Mouse (Mus musculus): ENCODE measurements around the gene Pla2g4e. TPM values are rescaled to one million over a fixed set of nuclear protein-coding genes. Genes with fewer than 3 reads are reported as not detected.

Gene Pla2g4e
- polyA plus RNA-seq (2015; fragmentation: Nextera tagmentation; extraction: Ambion mirVana), result not detected in 2 replicates

DNA sequence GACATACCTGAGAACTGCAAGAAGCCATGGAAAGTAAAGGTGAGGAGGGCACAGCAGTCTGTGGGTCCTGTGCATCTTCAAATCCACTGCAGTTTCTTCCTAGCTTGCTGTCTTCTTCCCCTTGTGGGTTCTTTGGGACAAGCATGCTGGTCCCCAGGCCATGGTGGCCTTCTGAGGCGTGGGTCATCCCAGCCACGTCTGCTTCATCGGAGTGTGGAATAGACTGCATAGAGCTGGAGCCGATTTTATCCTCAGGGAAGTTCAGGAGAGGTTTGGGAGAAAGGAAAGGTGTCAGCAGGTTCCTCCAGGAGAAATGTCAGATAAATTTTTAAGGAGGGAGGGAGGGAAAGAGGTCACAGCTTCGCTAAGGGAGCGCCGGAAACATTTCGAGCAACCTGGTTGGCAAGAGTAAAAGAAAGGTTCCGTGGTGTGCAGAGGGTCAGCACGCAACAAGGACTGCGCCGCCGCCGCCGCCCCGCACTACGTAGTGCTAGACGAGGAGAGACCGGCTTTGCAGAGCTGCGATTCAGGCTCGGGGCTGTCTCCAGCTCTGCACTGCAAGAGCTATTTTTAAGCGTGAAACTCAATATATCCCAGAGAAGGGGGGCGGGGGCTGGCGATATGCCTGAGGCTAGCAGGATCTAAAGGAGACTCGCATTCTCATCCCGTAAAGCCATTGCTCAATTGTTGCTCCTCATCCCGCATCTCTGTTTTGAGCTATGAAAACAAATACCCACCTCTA is at the start of gene Pla2g4e:
TSS of gene Pla2g4e (minus strand) at position 657 of the 742 bp plus-strand sequence.
- Histone ChIP-seq H3K36me3 (ENCODE audit: control insufficient read depth, insufficient read depth) (no peaks in the 10 kb centered on the region), H3K4me1 (ENCODE audit: control insufficient read depth, low read depth, low read length) (no peaks in the 10 kb centered on the region), H3K27ac (ENCODE audit: low read length) (no peak within 1 kb of the TSS), H3K4me2 (ENCODE audit: low read depth, low read length) (peak within 1 kb of the TSS; percentile 32), H3K9me3 (replicated peaks; ENCODE audit: control insufficient read depth, low read length) (no peaks in the 10 kb centered on the region), H3K4me3 (ENCODE audit: low read depth, low read length) (0 out of 2 replicates have a peak within 1 kb of the TSS, but pooled peaks have one; percentile 15), H3K27me3 (ENCODE audit: control insufficient read depth, insufficient read depth, low read depth, low read length) (peaks cover 34% of the 10 kb centered on the region), H3K9ac (ENCODE audit: low read depth, low read length) (no peak within 1 kb of the TSS)
- no peak for ATAC-seq (ENCODE audit: low read depth)
- 6% methylated on average over 27 of the region's 27 CpGs for WGBS (ENCODE audit: insufficient replicate concordance)

DNA sequence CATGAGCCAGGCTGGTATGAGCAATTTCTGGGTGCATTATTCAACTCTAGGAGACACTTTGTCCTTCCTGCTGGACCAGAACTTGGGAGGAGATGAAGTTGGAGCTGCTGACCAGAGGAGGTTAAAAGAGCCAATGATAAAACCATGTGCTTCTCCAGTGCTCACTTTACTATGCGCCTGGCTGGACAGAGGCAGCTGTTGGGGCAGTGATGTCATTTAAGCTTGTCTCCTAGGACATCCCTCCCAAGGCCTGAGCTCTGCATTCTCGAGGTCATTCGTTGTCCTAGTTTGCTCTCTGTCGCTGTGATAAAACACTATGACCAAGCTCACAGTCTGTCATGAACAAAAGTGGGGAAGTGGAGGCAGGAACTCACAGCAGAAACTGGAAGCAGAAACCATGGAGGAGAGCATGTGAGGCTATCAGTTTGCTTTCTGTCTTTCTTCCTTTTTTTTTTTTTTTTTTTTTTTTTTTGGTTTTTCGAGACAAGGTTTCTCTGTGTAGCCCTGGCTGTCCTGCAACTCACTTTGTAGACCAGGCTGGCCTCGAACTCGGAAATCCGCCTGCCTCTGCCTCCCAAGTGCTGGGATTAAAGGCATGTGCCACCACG is 46.4 kb upstream of the Pla2g4e start:
- no peak overlapping the region for H3K27ac ChIP-seq (ENCODE audit: low read length)
- 64% methylated on average over 8 of the region's 9 CpGs for WGBS (ENCODE audit: insufficient replicate concordance)

DNA sequence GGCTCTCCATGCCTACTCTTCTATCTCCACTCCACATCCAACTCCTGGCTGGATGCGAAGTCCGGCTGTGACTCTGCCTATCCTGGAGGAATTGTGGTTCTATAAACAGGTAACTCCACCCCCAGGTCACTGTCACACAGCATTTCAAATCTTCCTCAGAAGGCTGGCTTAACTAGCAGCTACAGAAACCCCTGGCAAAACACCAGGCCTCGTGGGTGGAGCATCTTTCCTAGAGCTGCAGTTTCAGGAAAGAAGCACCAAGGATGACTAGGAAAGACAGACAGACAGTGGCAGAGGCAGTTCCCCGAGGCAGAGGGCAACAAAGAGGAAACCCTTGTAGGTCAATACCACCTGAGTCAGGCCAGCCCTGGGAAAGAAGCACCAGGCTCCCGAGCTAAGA is 43.9 kb upstream of the Pla2g4e start, which contains the start of gene Pla2g4d:
TSS of gene Pla2g4d (minus strand) at position 203 of the 400 bp plus-strand sequence.
- no peaks in the 10 kb centered on the region for H3K27me3 ChIP-seq (ENCODE audit: control insufficient read depth, insufficient read depth, low read depth, low read length)
- no peak within 1 kb of the TSS for H3K27ac ChIP-seq (ENCODE audit: low read length)
- ATAC-seq (ENCODE audit: low read depth), result no peak
- H3K9me3 ChIP-seq (replicated peaks; ENCODE audit: control insufficient read depth, low read length), result no peaks in the 10 kb centered on the region
- H3K4me3 ChIP-seq (ENCODE audit: low read depth, low read length), result no peak within 1 kb of the TSS
- WGBS (ENCODE audit: insufficient replicate concordance), result 49% methylated on average over 5 of the region's 5 CpGs
- no peak within 1 kb of the TSS for H3K9ac ChIP-seq (ENCODE audit: low read depth, low read length)
- no peaks in the 10 kb centered on the region for H3K36me3 ChIP-seq (ENCODE audit: control insufficient read depth, insufficient read depth)
- H3K4me2 ChIP-seq (ENCODE audit: low read depth, low read length), result no peak within 1 kb of the TSS
- H3K4me1 ChIP-seq (ENCODE audit: control insufficient read depth, low read depth, low read length), result no peaks in the 10 kb centered on the region; the same call in 1 of the 2 replicates

More for the DNA sequence above, 46.4 kb upstream of the Pla2g4e start:
- H3K27me3 ChIP-seq (ENCODE audit: control insufficient read depth, insufficient read depth, low read depth, low read length), result no peaks in the 10 kb centered on the region
- no peak for ATAC-seq (ENCODE audit: low read depth)
- no peaks in the 10 kb centered on the region for H3K4me1 ChIP-seq (ENCODE audit: control insufficient read depth, low read depth, low read length)
- no peak overlapping the region for H3K9ac ChIP-seq (ENCODE audit: low read depth, low read length)
- H3K36me3 ChIP-seq (ENCODE audit: control insufficient read depth, insufficient read depth), result no peaks in the 10 kb centered on the region
- H3K4me3 ChIP-seq (ENCODE audit: low read depth, low read length), result no peak overlapping the region
- H3K9me3 ChIP-seq (replicated peaks; ENCODE audit: control insufficient read depth, low read length), result no peaks in the 10 kb centered on the region
- no peak overlapping the region for H3K4me2 ChIP-seq (ENCODE audit: low read depth, low read length)

DNA sequence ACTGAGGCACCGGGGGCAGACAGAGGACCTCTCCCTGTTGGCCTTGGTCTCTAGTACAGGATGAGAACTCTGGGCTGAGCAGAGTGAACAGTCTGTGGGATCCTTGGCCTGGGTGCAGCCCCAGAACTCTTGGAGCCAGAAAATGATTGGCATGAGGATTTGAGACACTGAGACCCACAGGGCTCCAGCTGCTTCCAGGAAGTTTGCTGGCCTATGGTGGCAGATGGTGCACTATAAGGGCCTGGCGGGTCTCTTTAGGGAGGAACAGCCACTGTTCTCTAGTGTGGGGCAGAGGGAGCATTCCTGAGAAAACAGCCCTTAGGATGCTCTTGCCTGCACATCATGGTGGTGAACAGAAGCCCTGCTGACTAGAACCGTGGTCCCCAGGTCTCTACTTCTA is 43.3 kb upstream of the Pla2g4e start:
- H3K27ac ChIP-seq (ENCODE audit: low read length), result no peak overlapping the region

DNA sequence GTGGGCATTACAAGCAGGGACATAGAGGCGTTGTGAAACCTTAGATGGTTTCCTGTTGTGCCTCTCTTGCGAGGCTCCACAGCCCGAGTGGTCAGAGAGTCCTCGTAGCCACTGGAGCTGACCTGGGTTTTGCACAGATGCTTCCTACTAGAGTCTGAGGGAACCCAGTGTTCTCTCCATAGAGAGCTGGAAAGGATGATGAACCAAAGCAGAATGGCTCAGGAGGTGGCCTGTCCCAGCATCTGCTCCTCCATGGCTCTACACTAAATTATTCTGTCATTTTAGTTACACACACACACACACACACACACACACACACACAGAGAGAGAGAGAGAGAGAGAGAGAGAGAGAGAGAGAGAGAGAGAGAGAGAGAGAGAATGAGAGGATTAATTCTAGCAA is 40.5 kb upstream of the Pla2g4e start:
- Histone ChIP-seq H3K27ac (ENCODE audit: low read length) (no peak overlapping the region), H3K27me3 (ENCODE audit: control insufficient read depth, insufficient read depth, low read depth, low read length) (no peaks in the 10 kb centered on the region), H3K9me3 (replicated peaks; ENCODE audit: control insufficient read depth, low read length) (no peaks in the 10 kb centered on the region), H3K4me1 (ENCODE audit: control insufficient read depth, low read depth, low read length) (no peaks in the 10 kb centered on the region; the same call in 1 of the 2 replicates), H3K4me3 (ENCODE audit: low read depth, low read length) (no peak overlapping the region), H3K36me3 (ENCODE audit: control insufficient read depth, insufficient read depth) (no peaks in the 10 kb centered on the region), H3K9ac (ENCODE audit: low read depth, low read length) (no peak overlapping the region), H3K4me2 (ENCODE audit: low read depth, low read length) (no peak overlapping the region)
- no peak for ATAC-seq (ENCODE audit: low read depth)
- WGBS (ENCODE audit: insufficient replicate concordance), result 41% methylated on average over 4 of the region's 4 CpGs

More for the DNA sequence above, 43.3 kb upstream of the Pla2g4e start:
- Histone ChIP-seq H3K36me3 (ENCODE audit: control insufficient read depth, insufficient read depth) (no peaks in the 10 kb centered on the region), H3K9ac (ENCODE audit: low read depth, low read length) (no peak overlapping the region), H3K4me3 (ENCODE audit: low read depth, low read length) (no peak overlapping the region), H3K4me1 (ENCODE audit: control insufficient read depth, low read depth, low read length) (no peaks in the 10 kb centered on the region; the same call in 1 of the 2 replicates), H3K9me3 (replicated peaks; ENCODE audit: control insufficient read depth, low read length) (no peaks in the 10 kb centered on the region), H3K4me2 (ENCODE audit: low read depth, low read length) (no peak overlapping the region), H3K27me3 (ENCODE audit: control insufficient read depth, insufficient read depth, low read depth, low read length) (no peaks in the 10 kb centered on the region)
- 68% methylated on average over 3 of the region's 3 CpGs for WGBS (ENCODE audit: insufficient replicate concordance)
- no peak for ATAC-seq (ENCODE audit: low read depth)

DNA sequence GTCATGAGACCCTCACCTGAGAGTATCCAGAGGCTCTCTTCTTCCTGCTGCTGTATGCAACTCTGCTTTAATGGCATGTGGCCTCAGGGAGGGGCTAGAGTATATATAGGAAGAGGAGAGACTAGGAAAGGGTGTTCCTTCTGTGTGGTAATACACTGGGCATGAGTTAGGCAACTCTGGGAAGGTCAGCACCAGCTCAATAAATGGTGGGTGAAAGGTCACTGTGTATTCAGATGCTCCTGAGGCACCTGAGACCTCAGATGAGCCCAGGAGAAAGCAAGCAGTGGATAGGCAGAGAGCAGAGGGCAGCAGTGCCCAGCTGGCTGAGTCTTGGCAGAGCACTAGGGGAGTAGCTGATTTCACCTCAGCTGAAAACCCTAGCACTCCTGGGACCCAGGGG is 39.6 kb upstream of the Pla2g4e start:
- Histone ChIP-seq H3K4me1 (ENCODE audit: control insufficient read depth, low read depth, low read length) (no peaks in the 10 kb centered on the region; the same call in 1 of the 2 replicates), H3K27ac (ENCODE audit: low read length) (no peak overlapping the region), H3K9me3 (replicated peaks; ENCODE audit: control insufficient read depth, low read length) (no peaks in the 10 kb centered on the region), H3K4me3 (ENCODE audit: low read depth, low read length) (no peak overlapping the region), H3K27me3 (ENCODE audit: control insufficient read depth, insufficient read depth, low read depth, low read length) (no peaks in the 10 kb centered on the region), H3K9ac (ENCODE audit: low read depth, low read length) (no peak overlapping the region), H3K36me3 (ENCODE audit: control insufficient read depth, insufficient read depth) (no peaks in the 10 kb centered on the region), H3K4me2 (ENCODE audit: low read depth, low read length) (no peak overlapping the region)
- ATAC-seq (ENCODE audit: low read depth), result peak; percentile 51; the same call in 1 of the 2 replicates

DNA sequence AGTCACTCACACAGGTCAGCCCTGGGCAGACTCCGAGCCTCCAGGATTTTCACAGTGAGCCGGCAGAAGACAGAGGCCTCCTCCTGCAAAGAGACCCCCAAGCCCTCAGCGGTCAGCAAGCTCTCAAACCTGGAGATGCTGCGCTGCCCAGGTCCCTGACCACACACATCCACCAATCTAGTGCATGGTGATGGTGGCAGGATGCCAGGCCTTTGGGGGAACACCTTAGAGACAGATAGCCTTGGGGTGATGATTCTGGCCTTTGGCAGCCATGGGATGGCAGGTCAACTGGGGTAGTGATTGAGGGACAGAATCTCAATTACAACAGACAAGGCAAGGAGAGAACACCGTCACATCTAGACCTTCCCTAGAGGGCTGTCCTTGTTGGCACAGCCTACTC is 39.0 kb upstream of the Pla2g4e start:
- Histone ChIP-seq H3K4me2 (ENCODE audit: low read depth, low read length) (no peak overlapping the region), H3K36me3 (ENCODE audit: control insufficient read depth, insufficient read depth) (no peaks in the 10 kb centered on the region), H3K4me3 (ENCODE audit: low read depth, low read length) (no peak overlapping the region), H3K9me3 (replicated peaks; ENCODE audit: control insufficient read depth, low read length) (no peaks in the 10 kb centered on the region), H3K9ac (ENCODE audit: low read depth, low read length) (no peak overlapping the region), H3K27ac (ENCODE audit: low read length) (no peak overlapping the region), H3K4me1 (ENCODE audit: control insufficient read depth, low read depth, low read length) (no peaks in the 10 kb centered on the region; the same call in 1 of the 2 replicates), H3K27me3 (ENCODE audit: control insufficient read depth, insufficient read depth, low read depth, low read length) (no peaks in the 10 kb centered on the region)
- no peak for ATAC-seq (ENCODE audit: low read depth)
- WGBS (ENCODE audit: insufficient replicate concordance), result 68% methylated on average over 5 of the region's 5 CpGs

DNA sequence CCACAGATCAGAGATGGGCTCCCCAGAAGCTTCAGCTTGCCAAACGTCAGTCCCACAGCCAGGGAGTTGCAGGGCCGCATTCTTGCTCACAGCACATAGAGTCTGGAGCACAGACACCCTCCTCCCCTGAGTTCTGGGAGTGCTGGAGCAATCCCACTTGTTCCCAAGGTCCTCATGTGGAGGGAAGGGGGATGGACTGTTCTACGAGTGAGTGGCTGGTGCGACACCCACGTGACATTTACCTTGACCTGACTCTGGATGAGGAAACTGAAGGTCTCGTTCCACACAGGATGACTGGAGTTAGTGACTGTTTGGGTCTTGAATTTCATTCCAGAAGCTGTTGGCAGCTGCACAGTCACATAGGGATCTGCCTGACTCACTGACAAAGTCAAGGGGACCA is 38.4 kb upstream of the Pla2g4e start:
- Histone ChIP-seq H3K4me1 (ENCODE audit: control insufficient read depth, low read depth, low read length) (no peaks in the 10 kb centered on the region; the same call in 1 of the 2 replicates), H3K4me3 (ENCODE audit: low read depth, low read length) (no peak overlapping the region), H3K9ac (ENCODE audit: low read depth, low read length) (no peak overlapping the region), H3K9me3 (replicated peaks; ENCODE audit: control insufficient read depth, low read length) (no peaks in the 10 kb centered on the region), H3K36me3 (ENCODE audit: control insufficient read depth, insufficient read depth) (no peaks in the 10 kb centered on the region), H3K27me3 (ENCODE audit: control insufficient read depth, insufficient read depth, low read depth, low read length) (no peaks in the 10 kb centered on the region), H3K27ac (ENCODE audit: low read length) (no peak overlapping the region), H3K4me2 (ENCODE audit: low read depth, low read length) (no peak overlapping the region)
- ATAC-seq (ENCODE audit: low read depth), result no peak
- WGBS (ENCODE audit: insufficient replicate concordance), result 43% methylated on average over 6 of the region's 6 CpGs

DNA sequence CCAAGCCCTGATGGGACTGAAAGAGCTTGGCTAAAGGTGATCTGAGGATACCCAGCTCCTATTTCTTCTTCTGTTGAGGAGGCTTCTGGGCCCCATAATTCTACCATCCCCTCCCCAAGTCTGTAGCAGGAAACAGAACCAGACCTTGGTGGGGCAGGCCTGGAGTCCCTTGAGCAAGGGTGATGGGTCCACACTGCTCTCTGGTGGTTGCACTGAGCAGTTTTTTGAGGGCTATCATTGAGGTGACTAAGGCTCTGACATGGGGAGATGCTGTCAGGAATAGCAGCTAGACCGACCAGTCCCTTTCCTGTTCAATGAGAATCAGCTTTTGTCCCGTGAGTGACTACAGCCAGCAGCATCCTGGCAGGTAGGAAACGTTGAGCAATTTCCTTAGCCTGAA is 36.1 kb upstream of the Pla2g4e start:
- Histone ChIP-seq H3K27ac (ENCODE audit: low read length) (no peak overlapping the region), H3K4me1 (ENCODE audit: control insufficient read depth, low read depth, low read length) (no peaks in the 10 kb centered on the region; the same call in 1 of the 2 replicates), H3K4me3 (ENCODE audit: low read depth, low read length) (no peak overlapping the region), H3K4me2 (ENCODE audit: low read depth, low read length) (no peak overlapping the region), H3K9ac (ENCODE audit: low read depth, low read length) (no peak overlapping the region), H3K36me3 (ENCODE audit: control insufficient read depth, insufficient read depth) (no peaks in the 10 kb centered on the region), H3K9me3 (replicated peaks; ENCODE audit: control insufficient read depth, low read length) (no peaks in the 10 kb centered on the region), H3K27me3 (ENCODE audit: control insufficient read depth, insufficient read depth, low read depth, low read length) (no peaks in the 10 kb centered on the region)
- no peak for ATAC-seq (ENCODE audit: low read depth)
- WGBS (ENCODE audit: insufficient replicate concordance), result 31% methylated on average over 3 of the region's 3 CpGs

Data from liver, embryonic 16.5 days (tissue).